Mouse (Mus musculus): ENCODE data around the gene Shmt1.

Gene Shmt1

GRCm38 (mm10) chr11:60796342-60796741 lies 15.2 kb downstream of the Shmt1 start:
- no peak for DNase-seq (ENCODE audit: low read depth, low spot score)

GRCm38 (mm10) chr11:60790472-60790871 lies 21.0 kb downstream of the Shmt1 start:
- DNase-seq (ENCODE audit: low read depth, low spot score): no peak

- no peak for DNase-seq (ENCODE audit: low read depth, low spot score)
These were observed 23.9 kb downstream of the Shmt1 start for GRCm38 (mm10) chr11:60787595-60787994.

- no peak for DNase-seq (ENCODE audit: low read depth, low spot score)
These were observed 27.2 kb downstream of the Shmt1 start for GRCm38 (mm10) chr11:60784179-60784922.

- DNase-seq (ENCODE audit: low read depth, low spot score): no peak
These were observed 31.8 kb downstream of the Shmt1 start for GRCm38 (mm10) chr11:60779673-60780189.

GRCm38 (mm10) chr11:60777801-60778370 lies 33.6 kb downstream of the Shmt1 start:
- DNase-seq (ENCODE audit: low read depth, low spot score): no peak

- DNase-seq (ENCODE audit: low read depth, low spot score): peak; percentile 96
These were observed 34.4 kb downstream of the Shmt1 start, which contains the start of the genes Top3a and Smcr8 for GRCm38 (mm10) chr11:60776829-60777740. Gene Top3a, minus strand, starts transcription at chr11:60777365. Gene Smcr8, plus strand, starts transcription at chr11:60777524.

- DNase-seq (ENCODE audit: low read depth, low spot score): no peak
These were observed 35.2 kb downstream of the Shmt1 start for GRCm38 (mm10) chr11:60776107-60776828.

- DNase-seq (ENCODE audit: low read depth, low spot score): no peak
These were observed 35.9 kb downstream of the Shmt1 start for GRCm38 (mm10) chr11:60775578-60775977.

- no peak for DNase-seq (ENCODE audit: low read depth, low spot score)
These were observed 36.7 kb downstream of the Shmt1 start for GRCm38 (mm10) chr11:60774841-60775240.

- no peak for DNase-seq (ENCODE audit: low read depth, low spot score)
These were observed 37.3 kb downstream of the Shmt1 start for GRCm38 (mm10) chr11:60774158-60774689.

- no peak for DNase-seq (ENCODE audit: low read depth, low spot score)
These were observed 39.4 kb downstream of the Shmt1 start for GRCm38 (mm10) chr11:60772161-60772560.

- DNase-seq (ENCODE audit: low read depth, low spot score): no peak
These were observed 40.7 kb downstream of the Shmt1 start for GRCm38 (mm10) chr11:60770776-60771175.

GRCm38 (mm10) chr11:60769322-60769721 lies 42.2 kb downstream of the Shmt1 start:
- no peak for DNase-seq (ENCODE audit: low read depth, low spot score)

- no peak for DNase-seq (ENCODE audit: low read depth, low spot score)
These were observed 44.5 kb downstream of the Shmt1 start for GRCm38 (mm10) chr11:60766969-60767368.

GRCm38 (mm10) chr11:60761681-60762080 lies 49.8 kb downstream of the Shmt1 start:
- peak; percentile 23 for DNase-seq (ENCODE audit: low read depth, low spot score)

- peak; percentile 23 for DNase-seq (ENCODE audit: low read depth, low spot score)
These were observed 55.9 kb downstream of the Shmt1 start for GRCm38 (mm10) chr11:60755570-60755969.

- no peak for DNase-seq (ENCODE audit: low read depth, low spot score)
These were observed 71.2 kb downstream of the Shmt1 start for GRCm38 (mm10) chr11:60740321-60740720.
